Comparison of ENCODE assay signal across 1 mouse cellular context in genomic region chr19:11321123-11321522, GRCm38 (mm10).
TF ChIP-seq lines count a peak whose summit lies in the region.

No protein-coding gene starts in this region.

TF ChIP-seq in ES-E14, 5 proteins besides CTCF, POLR2A, EP300 and RAD21:
- TF ChIP-seq MAFK (IDR thresholded peaks at IDR 0.05; ENCODE audit: insufficient read depth, low read depth, low read length) = 0 out of 2 replicates have a peak, but pooled peaks have one; percentile 58
- TF ChIP-seq HCFC1 (IDR thresholded peaks at IDR 0.05; ENCODE audit: borderline replicate concordance, insufficient read depth, low read length) = no peak
- TF ChIP-seq ZNF384 (IDR thresholded peaks at IDR 0.05; ENCODE audit: low read depth, low read length) = no peak
TF ChIP-seq in ES-E14: peak in this region for 1.
